Mouse (Mus musculus) midbrain, embryonic 16.5 days (tissue): ENCODE results near the gene Myh7. TPM values are rescaled to one million over a fixed set of nuclear protein-coding genes. Genes with fewer than 3 reads are reported as not detected.

Source experiments
- ATAC-seq: fragments of 200-750 bp; cut with Nextera tagmentation; 2 replicates; pipeline ENCODE4 v1.8.0; 2017; ENCODE audit warnings: moderate TSS enrichment
- H3K27ac ChIP-seq: fragments of 300-500 bp; sonication (generic); 2 replicates; pipeline ENCODE4 v1.5.1; 2014; ENCODE audit warnings: mild to moderate bottlenecking, low read length, mixed read lengths
- H3K27me3 ChIP-seq: fragments of 300-500 bp; sonication (generic); 2 replicates; pipeline ENCODE4 v1.6.1; 2014; ENCODE audit warnings: low read depth, low read length, mixed read lengths; ENCODE audit not compliant: control insufficient read depth, insufficient read depth
- H3K36me3 ChIP-seq: fragments of 300-500 bp; sonication (generic); 2 replicates; pipeline ENCODE4 v1.6.1; 2014; ENCODE audit warnings: mild to moderate bottlenecking, low read length, moderate library complexity, mixed read lengths; ENCODE audit not compliant: control insufficient read depth, insufficient read depth
- H3K4me1 ChIP-seq: fragments of 300-500 bp; sonication (generic); 2 replicates; pipeline ENCODE4 v1.6.1; 2014; ENCODE audit warnings: mild to moderate bottlenecking, low read length, mixed read lengths; ENCODE audit not compliant: control insufficient read depth, insufficient read depth
- H3K4me2 ChIP-seq: fragments of 300-500 bp; sonication (generic); 2 replicates; pipeline ENCODE4 v1.6.1; 2014; ENCODE audit warnings: mild to moderate bottlenecking, low read length, mixed read lengths
- H3K4me3 ChIP-seq: fragments of 300-500 bp; sonication (generic); 2 replicates; pipeline ENCODE4 v1.5.1; 2014; ENCODE audit warnings: low read depth, mild to moderate bottlenecking, low read length, moderate library complexity, mixed read lengths
- H3K9ac ChIP-seq: fragments of 300-500 bp; sonication (generic); 2 replicates; pipeline ENCODE4 v1.6.1; 2014; ENCODE audit warnings: low read depth, low read length, mixed read lengths
- H3K9me3 ChIP-seq: fragments of 300-500 bp; sonication (generic); replicated peaks from 2 replicates; pipeline ENCODE4 v1.6.1; 2014; ENCODE audit warnings: mild to moderate bottlenecking, low read length, mixed read lengths; ENCODE audit not compliant: control insufficient read depth, poor library complexity, severe bottlenecking
- WGBS: fragments of 180-500 bp; shearing (Covaris S2); extraction: QIAGEN DNeasy Blood & Tissue Kit; methylation state at CpG from one replicate; pipeline ENCODE4 v1.1.7; 2014; 5-methylcytosine and 5-hydroxymethylcytosine counted together
- polyA plus RNA-seq: library from polyadenylated mRNA; unstranded; fragments of >200 nt; fragmentation: Nextera tagmentation; extraction: Ambion mirVana; gene quantifications from 2 replicates; pipeline ENCODE4 v1.2.1, GENCODE M21; 2015

Gene Myh7
- polyA plus RNA-seq, 1 experiment from 2014 or later, result 7.7 TPM

DNA sequence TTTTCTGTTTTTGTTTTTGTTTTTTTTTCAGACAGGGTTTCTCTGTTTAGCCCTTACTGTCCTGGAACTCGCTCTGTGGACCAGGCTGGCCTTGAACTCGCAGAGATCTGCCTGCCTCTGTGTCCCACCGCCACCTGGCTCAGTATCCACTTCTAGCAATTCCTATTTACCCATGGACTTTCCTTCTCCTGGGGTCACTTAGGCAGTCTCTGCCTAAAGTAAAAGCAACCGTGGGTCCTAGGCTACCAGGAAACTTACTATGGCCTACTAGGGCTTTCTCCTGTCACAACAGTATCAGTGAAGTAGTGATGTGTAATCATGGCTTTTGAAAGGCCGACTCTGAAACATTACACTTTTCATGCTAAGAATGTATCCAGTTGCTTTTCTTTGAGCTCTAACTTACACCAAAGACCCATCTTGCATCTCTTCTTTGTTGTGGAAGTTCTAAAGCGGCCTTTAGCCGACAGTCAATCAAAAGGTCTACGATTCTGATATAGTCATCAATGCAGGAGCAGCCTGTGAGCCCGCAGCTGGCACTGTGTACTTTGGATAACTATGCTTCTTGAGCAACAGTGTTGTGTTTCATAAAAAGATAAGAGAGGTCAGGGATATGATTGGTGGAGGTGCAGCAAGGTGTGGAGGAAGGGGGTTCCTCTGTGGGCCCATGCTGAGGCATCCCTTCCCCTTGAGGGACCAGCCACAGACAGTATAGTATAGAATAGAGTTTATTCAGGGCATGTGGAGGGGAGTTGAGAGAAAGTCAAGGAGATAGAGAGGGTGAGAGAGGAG is 12.9 kb upstream of the Myh7 start:
- H3K27me3 ChIP-seq, result no peaks in the 10 kb centered on the region
- H3K9ac ChIP-seq, result no peak overlapping the region
- no peak overlapping the region for H3K4me2 ChIP-seq
- no peak overlapping the region for H3K4me3 ChIP-seq
- no peak for ATAC-seq
- no peaks in the 10 kb centered on the region for H3K4me1 ChIP-seq
- no peak overlapping the region for H3K27ac ChIP-seq
- WGBS, result 89% methylated on average over 9 of the region's 9 CpGs
- no peaks in the 10 kb centered on the region for H3K36me3 ChIP-seq
- no peaks in the 10 kb centered on the region for H3K9me3 ChIP-seq

DNA sequence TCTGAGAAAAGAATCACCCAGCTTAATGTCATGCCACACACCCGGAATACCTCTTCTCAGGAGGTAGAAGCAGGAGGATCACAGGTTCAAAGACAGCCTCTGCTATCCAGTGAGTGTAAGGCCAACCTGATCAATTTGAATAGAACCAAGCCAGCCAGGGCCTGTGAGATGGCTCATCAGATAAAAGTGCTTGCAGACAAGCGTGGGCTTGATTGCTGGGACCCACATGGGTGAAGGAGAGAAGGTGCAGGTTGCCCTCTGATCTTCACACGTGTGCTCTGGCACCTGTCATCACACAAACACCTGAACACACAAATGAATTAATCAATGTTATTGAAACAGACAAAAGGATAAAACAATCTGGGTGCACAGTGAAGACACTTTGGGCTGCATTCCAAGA is 12.1 kb upstream of the Myh7 start:
- no peak overlapping the region for H3K9ac ChIP-seq
- no peak overlapping the region for H3K4me3 ChIP-seq
- H3K4me2 ChIP-seq, result no peak overlapping the region
- no peaks in the 10 kb centered on the region for H3K9me3 ChIP-seq
- no peaks in the 10 kb centered on the region for H3K36me3 ChIP-seq
- no peaks in the 10 kb centered on the region for H3K4me1 ChIP-seq
- no peak for ATAC-seq
- no peak overlapping the region for H3K27ac ChIP-seq
- 84% methylated on average over 3 of the region's 3 CpGs for WGBS
- H3K27me3 ChIP-seq, result no peaks in the 10 kb centered on the region

DNA sequence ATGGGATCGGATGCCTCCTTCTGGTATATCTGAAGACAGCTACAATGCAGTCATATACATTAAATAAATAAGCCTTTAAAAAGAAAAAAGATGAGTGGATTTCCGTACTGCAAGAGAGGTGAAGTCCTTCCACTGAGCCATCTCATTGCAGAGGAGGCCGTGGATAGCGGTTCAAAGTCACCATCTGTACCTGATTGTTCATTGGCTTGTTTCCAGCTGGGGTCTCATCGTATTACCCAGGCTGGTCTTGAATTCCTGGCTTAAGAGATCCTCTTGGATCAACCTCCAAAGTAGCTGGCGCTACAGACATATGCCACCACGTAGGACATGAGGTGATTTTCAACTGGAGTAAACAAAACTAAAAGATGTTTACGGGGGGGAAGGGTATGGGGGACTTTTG is 11.5 kb upstream of the Myh7 start:
- WGBS, result 85% methylated on average over 8 of the region's 8 CpGs
- H3K9ac ChIP-seq, result no peak overlapping the region

DNA sequence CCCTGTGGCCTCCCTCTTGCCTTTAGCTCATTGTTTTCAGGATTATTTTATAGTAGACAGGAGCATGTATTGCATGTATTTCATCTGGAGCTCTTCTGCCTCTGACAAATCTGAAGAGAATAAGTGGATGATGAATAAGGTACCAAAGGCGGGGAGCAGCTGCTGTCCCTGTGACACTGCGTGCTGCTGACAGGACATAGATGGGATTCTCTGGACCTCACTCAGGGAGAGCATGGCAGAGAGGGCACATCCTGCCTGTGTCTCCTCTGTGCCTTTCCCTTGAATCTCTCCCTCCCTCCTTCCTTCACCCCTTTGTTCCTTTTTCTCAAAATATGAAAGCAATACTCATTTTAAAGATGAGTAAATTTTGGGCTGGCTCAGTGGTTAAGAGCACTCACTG is 11.1 kb upstream of the Myh7 start:
- Histone ChIP-seq H3K9me3 (no peaks in the 10 kb centered on the region), H3K27me3 (no peaks in the 10 kb centered on the region), H3K36me3 (no peaks in the 10 kb centered on the region), H3K27ac (no peak overlapping the region), H3K4me1 (no peaks in the 10 kb centered on the region), H3K4me2 (no peak overlapping the region), H3K4me3 (no peak overlapping the region), H3K9ac (no peak overlapping the region)
- no peak for ATAC-seq
- WGBS, result 69% methylated on average over 2 of the region's 2 CpGs

More for the DNA sequence above, 11.5 kb upstream of the Myh7 start:
- no peaks in the 10 kb centered on the region for H3K4me1 ChIP-seq
- no peaks in the 10 kb centered on the region for H3K27me3 ChIP-seq
- H3K9me3 ChIP-seq, result no peaks in the 10 kb centered on the region
- no peak overlapping the region for H3K4me2 ChIP-seq
- H3K36me3 ChIP-seq, result no peaks in the 10 kb centered on the region
- no peak overlapping the region for H3K4me3 ChIP-seq
- no peak overlapping the region for H3K27ac ChIP-seq
- no peak for ATAC-seq

DNA sequence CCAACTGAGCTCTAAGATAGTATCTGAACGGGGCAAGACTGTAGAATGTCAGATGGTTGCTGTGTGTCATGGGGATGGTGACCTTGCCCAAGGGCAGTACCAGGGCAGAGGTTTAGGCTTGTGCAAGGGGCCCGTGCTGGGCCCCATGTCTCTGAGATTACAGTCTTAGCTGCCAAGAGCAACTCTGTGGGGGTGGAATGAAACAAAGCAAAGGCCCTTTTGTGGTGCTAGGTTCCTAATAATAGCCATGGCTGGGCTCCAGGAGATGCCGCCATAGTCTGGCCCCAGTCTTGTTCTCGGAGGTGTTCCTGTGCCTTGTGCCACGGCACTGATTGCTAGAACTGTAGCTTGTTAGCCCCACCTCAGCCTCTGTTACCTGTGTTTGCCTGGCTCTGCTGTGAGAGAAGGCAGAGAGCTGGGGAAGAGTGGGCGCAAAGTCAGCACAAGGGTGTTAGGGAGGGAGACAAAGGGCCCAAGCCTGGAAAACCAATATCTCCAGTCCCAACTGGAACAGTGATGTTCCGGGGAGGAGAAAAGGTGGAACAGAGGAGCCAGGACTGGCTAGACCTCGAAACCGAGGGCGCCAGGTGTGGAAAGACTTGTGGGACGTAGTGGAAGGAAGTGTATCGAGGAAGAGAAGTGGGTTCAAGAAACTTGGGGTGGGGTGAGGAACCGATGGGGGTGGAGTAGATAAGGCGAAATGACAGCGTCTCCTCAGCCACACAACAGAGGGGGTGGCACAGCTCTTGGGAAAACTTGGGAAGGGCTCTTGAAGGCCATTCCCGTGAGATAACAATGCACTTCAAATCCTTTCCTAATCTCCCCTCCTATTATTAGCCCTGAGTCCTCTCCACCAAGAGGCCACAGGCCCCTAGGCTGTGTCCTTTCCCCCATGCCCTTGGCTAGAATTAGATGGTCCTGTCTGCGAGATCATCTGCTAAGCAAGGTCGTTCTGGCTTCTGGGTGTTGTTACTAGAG is 9.7 kb upstream of the Myh7 start:
- H3K27ac ChIP-seq, result no peak overlapping the region
- H3K9me3 ChIP-seq, result no peaks in the 10 kb centered on the region
- no peaks in the 10 kb centered on the region for H3K27me3 ChIP-seq
- no peak overlapping the region for H3K4me2 ChIP-seq
- no peak for ATAC-seq
- no peaks in the 10 kb centered on the region for H3K36me3 ChIP-seq
- no peak overlapping the region for H3K9ac ChIP-seq
- no peak overlapping the region for H3K4me3 ChIP-seq
- WGBS, result 62% methylated on average over 18 of the region's 18 CpGs
- H3K4me1 ChIP-seq, result no peaks in the 10 kb centered on the region

DNA sequence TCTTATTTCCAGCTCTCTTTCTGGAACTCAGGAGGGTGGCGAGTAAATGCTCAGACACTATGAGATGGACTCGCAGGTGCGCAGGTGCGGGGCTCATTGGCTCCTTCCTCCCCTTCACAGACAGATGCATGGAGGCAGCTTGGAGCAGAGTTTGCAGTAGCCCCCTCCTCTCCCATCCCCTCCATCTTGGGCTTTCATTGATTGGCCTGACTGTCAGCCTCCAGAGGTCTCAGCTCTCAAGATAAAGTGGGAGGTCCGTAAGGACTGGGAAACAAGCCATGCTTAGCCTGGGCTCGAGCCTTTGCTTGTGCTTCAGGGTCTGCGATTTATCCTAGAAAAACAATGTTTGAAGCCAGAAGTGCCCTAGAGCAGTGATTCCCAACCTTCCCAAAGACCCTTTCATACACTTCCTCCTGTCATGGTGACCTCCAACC is 8.3 kb upstream of the Myh7 start:
- ATAC-seq, result no peak
- H3K9ac ChIP-seq, result no peak overlapping the region
- no peaks in the 10 kb centered on the region for H3K27me3 ChIP-seq
- no peaks in the 10 kb centered on the region for H3K4me1 ChIP-seq
- no peaks in the 10 kb centered on the region for H3K9me3 ChIP-seq
- no peak overlapping the region for H3K4me3 ChIP-seq
- 66% methylated on average over 7 of the region's 7 CpGs for WGBS
- H3K27ac ChIP-seq, result no peak overlapping the region
- H3K36me3 ChIP-seq, result no peaks in the 10 kb centered on the region
- no peak overlapping the region for H3K4me2 ChIP-seq

DNA sequence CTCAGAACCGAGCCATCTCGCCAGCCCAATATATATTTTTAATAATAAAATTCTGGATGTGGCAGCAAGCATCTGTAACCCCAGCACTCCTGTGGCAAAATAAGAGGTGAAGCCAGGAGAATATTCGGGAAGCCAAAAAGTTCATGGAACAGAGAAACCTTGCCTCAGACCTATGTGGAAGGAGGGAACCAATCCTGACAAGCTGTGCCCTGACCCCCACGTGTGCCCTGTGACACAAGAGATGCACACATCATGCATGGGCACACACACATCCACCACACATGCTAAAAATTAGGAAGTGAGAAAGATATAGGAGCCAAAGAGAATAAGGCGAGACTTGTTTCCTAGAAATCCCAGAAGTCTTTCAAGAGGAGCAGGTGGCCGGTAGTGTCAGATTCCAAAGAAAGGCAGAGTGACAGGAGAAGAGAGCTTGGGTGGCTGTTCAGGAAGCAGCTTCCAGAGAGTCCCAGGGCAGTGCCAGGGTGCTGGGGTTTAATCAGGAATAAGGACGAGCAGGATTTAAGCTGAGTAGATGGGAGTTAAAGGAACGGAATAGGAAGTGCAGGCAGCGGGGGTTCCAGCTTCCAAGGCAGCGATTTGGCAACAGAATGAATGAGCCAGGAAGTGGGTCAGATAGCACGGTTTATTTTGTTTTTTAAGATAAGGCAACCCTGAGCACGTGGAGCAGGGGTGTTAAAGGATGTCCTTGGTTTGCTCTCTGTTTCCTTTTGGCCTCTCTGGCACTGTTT is 7.7 kb upstream of the Myh7 start:
- no peak for ATAC-seq
- Histone ChIP-seq H3K27ac (no peak overlapping the region), H3K4me2 (no peak overlapping the region), H3K36me3 (no peaks in the 10 kb centered on the region), H3K4me3 (no peak overlapping the region), H3K9ac (no peak overlapping the region), H3K9me3 (no peaks in the 10 kb centered on the region), H3K4me1 (no peaks in the 10 kb centered on the region), H3K27me3 (no peaks in the 10 kb centered on the region)
- 52% methylated on average over 12 of the region's 12 CpGs for WGBS

DNA sequence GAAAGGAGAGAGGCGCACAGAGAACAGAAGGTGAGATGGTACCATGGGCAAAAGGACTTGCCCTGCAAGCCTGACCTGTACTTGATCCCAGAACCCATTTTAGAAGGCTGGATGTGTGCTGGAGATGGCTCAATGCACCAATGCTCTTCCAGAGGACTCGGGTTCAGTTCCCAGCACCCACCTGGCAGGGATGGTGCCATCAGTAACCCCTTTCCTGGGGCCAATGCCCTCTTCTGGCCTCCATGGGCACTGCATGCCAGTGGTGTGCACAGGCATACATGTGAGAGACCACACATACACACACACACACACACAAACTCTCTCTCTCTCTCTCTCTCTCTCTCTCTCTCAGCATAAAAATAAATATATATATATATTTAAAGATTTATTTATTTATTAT is 7.0 kb upstream of the Myh7 start:
- no peak overlapping the region for H3K4me3 ChIP-seq
- H3K9ac ChIP-seq, result no peak overlapping the region
- H3K36me3 ChIP-seq, result no peaks in the 10 kb centered on the region
- ATAC-seq, result no peak
- H3K4me1 ChIP-seq, result peaks cover 7% of the 10 kb centered on the region; the same call in 1 of the 2 replicates
- H3K4me2 ChIP-seq, result no peak overlapping the region
- H3K9me3 ChIP-seq, result no peaks in the 10 kb centered on the region
- H3K27me3 ChIP-seq, result no peaks in the 10 kb centered on the region
- no peak overlapping the region for H3K27ac ChIP-seq
- WGBS, result 100% methylated on average over 2 of the region's 2 CpGs
